Comparison of ENCODE assay signal across 23 mouse cellular contexts in genomic region chr19:53789571-53789970, GRCm38 (mm10).
DNase-seq lines count a peak whose midpoint lies in the region; ATAC-seq and TF ChIP-seq lines count a peak whose summit lies in the region.
"Had no signal": no experiment of that assay in that cellular context is flagged by ENCODE, and none has a peak within 500 bp of the region (broad histone marks: within the 10 kb centered on the region; RNA-seq: fewer than 3 reads in every experiment).

No protein-coding gene starts in this region.

- H3K27me3 ChIP-seq in embryonic facial prominence, embryonic 14.5 days (replicated peaks; ENCODE audit: control insufficient read depth, insufficient read depth, low read length) = no peaks in the 10 kb centered on the region
- H3K27me3 ChIP-seq in embryonic facial prominence, embryonic 10.5 days (replicated peaks; ENCODE audit: low read depth, poor library complexity, severe bottlenecking) = no peaks in the 10 kb centered on the region; the same call in 1 of the 2 replicates
- H3K27me3 ChIP-seq in heart, embryonic 12.5 days (replicated peaks) = no peaks in the 10 kb centered on the region
- no peaks in the 10 kb centered on the region for H3K27me3 ChIP-seq in MEL (ENCODE audit: control insufficient read depth in 1 of 2, insufficient read depth in 2 of 2, low read length in 2 of 2)

- no peaks in the 10 kb centered on the region for H3K36me3 ChIP-seq in embryonic facial prominence, embryonic 14.5 days (ENCODE audit: control insufficient read depth, insufficient read depth, low read length)
- no peaks in the 10 kb centered on the region for H3K36me3 ChIP-seq in embryonic facial prominence, embryonic 10.5 days (replicated peaks)
- no peaks in the 10 kb centered on the region for H3K36me3 ChIP-seq in heart, embryonic 12.5 days
- peaks cover 0 to 22% of the 10 kb centered on the region in 2 experiments; a peak in 2 of 4 replicates for H3K36me3 ChIP-seq in MEL (ENCODE audit: control insufficient read depth in 1 of 2, insufficient read depth in 2 of 2, low read length in 2 of 2)
- H3K36me3 ChIP-seq: forebrain, embryonic 10.5 days had no signal

- no peak for TF ChIP-seq RAD21 in MEL (IDR thresholded peaks at IDR 0.05; ENCODE audit: low read depth, low read length)

- no peak overlapping the region for H3K27ac ChIP-seq in embryonic facial prominence, embryonic 14.5 days (replicated peaks; ENCODE audit: low read depth, low read length)
- no peak overlapping the region for H3K27ac ChIP-seq in embryonic facial prominence, embryonic 10.5 days (replicated peaks)
- peak overlapping the region; percentile 67 for H3K27ac ChIP-seq in heart, embryonic 12.5 days (ENCODE audit: poor library complexity, severe bottlenecking)
- no peak overlapping the region for H3K27ac ChIP-seq in MEL (ENCODE audit: control insufficient read depth, low read depth, low read length)
- H3K27ac ChIP-seq: hindbrain, embryonic 14.5 days had no signal

- TF ChIP-seq CTCF in MEL (IDR thresholded peaks at IDR 0.05 in 2 of 3, conservative IDR thresholded peaks at IDR 0.05 in 1 of 3; ENCODE audit: control insufficient read depth in 1 of 3, insufficient read depth in 1 of 3, low read depth in 2 of 3, low read length in 3 of 3, poor library complexity in 1 of 3, severe bottlenecking in 1 of 3) = no peak

- peak; percentile 38; the same call in 1 of the 2 replicates for ATAC-seq in embryonic facial prominence, embryonic 14.5 days (ENCODE audit: low read depth)
- ATAC-seq in heart, embryonic 12.5 days (ENCODE audit: insufficient number of reproducible peaks, low FRiP score) = no peak
- ATAC-seq: forebrain, embryonic 16.5 days; inflammation-experienced regulatory T-cells, adult 6 months had no signal

- H3K9me3 ChIP-seq in embryonic facial prominence, embryonic 14.5 days (ENCODE audit: control insufficient read depth, low read length) = no peaks in the 10 kb centered on the region
- H3K9me3 ChIP-seq in embryonic facial prominence, embryonic 10.5 days = no peaks in the 10 kb centered on the region
- H3K9me3 ChIP-seq in heart, embryonic 12.5 days (replicated peaks) = no peaks in the 10 kb centered on the region
- H3K9me3 ChIP-seq in MEL (replicated peaks; ENCODE audit: insufficient read depth, low read length) = no peaks in the 10 kb centered on the region
- H3K9me3 ChIP-seq: forebrain, embryonic 10.5 days had no signal

- WGBS in embryonic facial prominence, embryonic 14.5 days = 64% methylated on average over 7 of the region's 7 CpGs
- 78% methylated on average over 7 of the region's 7 CpGs for WGBS in embryonic facial prominence, embryonic 10.5 days
- 52% methylated on average over 7 of the region's 7 CpGs for WGBS in heart, embryonic 12.5 days

- no peak for TF ChIP-seq EP300 in MEL (IDR thresholded peaks at IDR 0.05; ENCODE audit: low read depth in 1 of 2, low read length in 2 of 2)

- H3K4me3 ChIP-seq in embryonic facial prominence, embryonic 14.5 days (ENCODE audit: low read depth, low read length) = no peak overlapping the region
- no peak overlapping the region for H3K4me3 ChIP-seq in embryonic facial prominence, embryonic 10.5 days
- no peak overlapping the region for H3K4me3 ChIP-seq in heart, embryonic 12.5 days
- H3K4me3 ChIP-seq in MEL (ENCODE audit: control insufficient read depth in 1 of 2, insufficient read depth in 1 of 2, low read depth in 2 of 2, low read length in 2 of 2) = no peak overlapping the region
- H3K4me3 ChIP-seq: forebrain, embryonic 10.5 days had no signal

- DNase-seq in embryonic facial prominence, embryonic 14.5 days (ENCODE audit: low spot score) = peak; percentile 49
- DNase-seq in embryonic facial prominence, embryonic 10.5 days (ENCODE audit: low spot score) = no peak
- DNase-seq in heart, adult 9 months (ENCODE audit: low spot score in 2 of 2) = no peak
- no peak for DNase-seq in MEL (ENCODE audit: low read depth, low spot score)
- DNase-seq in retina, adult 2 months (ENCODE audit: low read depth, low spot score) = peak; percentile 89
- no peak for DNase-seq in layer of hippocampus, adult 18-20 months (ENCODE audit: low spot score in 2 of 2)
- DNase-seq in testis, postnatal 10 days (ENCODE audit: low spot score) = no peak
- DNase-seq: adrenal gland, postnatal 14 days; cerebellum, adult 9-10 months; gastrocnemius, postnatal 25 days; kidney, adult 18-20 months; kidney, postnatal 4 days; layer of hippocampus, adult 9-11 months; lung, adult 2 months; lung, postnatal 14 days; thymus, adult 2 months; thymus, postnatal 4 days had no signal

- TF ChIP-seq POLR2A in MEL (IDR thresholded peaks at IDR 0.05; ENCODE audit: control insufficient read depth in 1 of 2, insufficient read depth in 1 of 2, low read depth in 1 of 2, low read length in 2 of 2, poor library complexity in 1 of 2) = no peak

- H3K4me1 ChIP-seq in embryonic facial prominence, embryonic 14.5 days (ENCODE audit: control insufficient read depth, insufficient read depth, low read length) = peaks cover 36% of the 10 kb centered on the region
- H3K4me1 ChIP-seq in embryonic facial prominence, embryonic 10.5 days = peaks cover 34% of the 10 kb centered on the region
- peaks cover 94% of the 10 kb centered on the region for H3K4me1 ChIP-seq in heart, embryonic 12.5 days (replicated peaks)
- H3K4me1 ChIP-seq in MEL (ENCODE audit: control insufficient read depth in 1 of 2, insufficient read depth in 2 of 2, low read length in 2 of 2) = peaks cover 11 to 45% of the 10 kb centered on the region in 2 experiments

- no peak overlapping the region for H3K9ac ChIP-seq in embryonic facial prominence, embryonic 14.5 days (ENCODE audit: low read depth, low read length)
- 0 out of 2 replicates have a peak overlapping the region, but pooled peaks have one; percentile 37 for H3K9ac ChIP-seq in heart, embryonic 12.5 days
- 0 out of 2 replicates have a peak overlapping the region, but pooled peaks have one; percentile 14 for H3K9ac ChIP-seq in MEL (ENCODE audit: control insufficient read depth, low read depth, low read length, poor library complexity, severe bottlenecking)
- H3K9ac ChIP-seq: hindbrain, embryonic 14.5 days had no signal

- H3K4me2 ChIP-seq in embryonic facial prominence, embryonic 14.5 days (ENCODE audit: low read depth, low read length) = no peak overlapping the region
- no peak overlapping the region for H3K4me2 ChIP-seq in heart, embryonic 12.5 days
- H3K4me2 ChIP-seq: hindbrain, embryonic 14.5 days; midbrain, embryonic 11.5 days had no signal

- peaks cover 15% of the 10 kb centered on the region for H3K79me2 ChIP-seq in MEL (ENCODE audit: control insufficient read depth, insufficient read depth, low read length, poor library complexity)

TF ChIP-seq in MEL, 35 proteins besides CTCF, POLR2A, EP300 and RAD21:
- TF ChIP-seq MAX (IDR thresholded peaks at IDR 0.05; ENCODE audit: low read length) = no peak
- TF ChIP-seq MXI1 (IDR thresholded peaks at IDR 0.05; ENCODE audit: low read depth, low read length) = no peak
- TF ChIP-seq HCFC1 (IDR thresholded peaks at IDR 0.05; ENCODE audit: low read depth, low read length) = no peak
- TF ChIP-seq POLR2AphosphoS5 (IDR thresholded peaks at IDR 0.05; ENCODE audit: borderline replicate concordance, low read depth, low read length) = no peak
- TF ChIP-seq MEF2A (IDR thresholded peaks at IDR 0.05; ENCODE audit: extremely low read depth, insufficient replicate concordance, low read depth, low read length, poor library complexity, severe bottlenecking) = no peak
- TF ChIP-seq SIN3A (IDR thresholded peaks at IDR 0.05; ENCODE audit: low read length) = no peak
- TF ChIP-seq ETS1 (IDR thresholded peaks at IDR 0.05; ENCODE audit: low read depth, low read length) = no peak
- no peak for TF ChIP-seq GATA1 (IDR thresholded peaks at IDR 0.05; ENCODE audit: low read depth, low read length)
- no peak for TF ChIP-seq TCF12 (IDR thresholded peaks at IDR 0.05; ENCODE audit: low read depth, low read length)
- TF ChIP-seq MAZ (IDR thresholded peaks at IDR 0.05; ENCODE audit: low read depth, low read length) = no peak
- TF ChIP-seq RCOR1 (IDR thresholded peaks at IDR 0.05; ENCODE audit: low read depth, low read length) = no peak
- TF ChIP-seq USF1 (IDR thresholded peaks at IDR 0.05; ENCODE audit: low read depth, low read length) = no peak
- no peak for TF ChIP-seq E2F4 (IDR thresholded peaks at IDR 0.05; ENCODE audit: borderline replicate concordance, low read depth, low read length)
- TF ChIP-seq NELFE (IDR thresholded peaks at IDR 0.05; ENCODE audit: low read depth, low read length) = no peak
- TF ChIP-seq GABPA (IDR thresholded peaks at IDR 0.05; ENCODE audit: low read depth, low read length) = no peak

Comparison
In these comparisons a context has a peak if more than half of its experiments do, and no peak if none do; other contexts are left out.
1. DNase-seq: peak in embryonic facial prominence, embryonic 14.5 days (single experiment) and retina, adult 2 months (single experiment); none in embryonic facial prominence, embryonic 10.5 days (single experiment), heart, adult 9 months (0 of 2), MEL (single experiment), layer of hippocampus, adult 18-20 months (0 of 2) and testis, postnatal 10 days (single experiment).